Mouse (Mus musculus) liver, embryonic 14.5 days (tissue): ENCODE results near the gene Slc17a7.

ENCODE experiments used
- CTCF ChIP-seq: IDR thresholded peaks from 2 replicates; pipeline ENCODE4 v1.5.1; 2016; ENCODE audit warnings: antibody characterized with exemption, low read depth, control low read depth
- EP300 ChIP-seq: IDR thresholded peaks from 2 replicates; pipeline ENCODE4 v1.6.1; 2016; ENCODE audit warnings: antibody characterized with exemption, low read depth

DNA sequence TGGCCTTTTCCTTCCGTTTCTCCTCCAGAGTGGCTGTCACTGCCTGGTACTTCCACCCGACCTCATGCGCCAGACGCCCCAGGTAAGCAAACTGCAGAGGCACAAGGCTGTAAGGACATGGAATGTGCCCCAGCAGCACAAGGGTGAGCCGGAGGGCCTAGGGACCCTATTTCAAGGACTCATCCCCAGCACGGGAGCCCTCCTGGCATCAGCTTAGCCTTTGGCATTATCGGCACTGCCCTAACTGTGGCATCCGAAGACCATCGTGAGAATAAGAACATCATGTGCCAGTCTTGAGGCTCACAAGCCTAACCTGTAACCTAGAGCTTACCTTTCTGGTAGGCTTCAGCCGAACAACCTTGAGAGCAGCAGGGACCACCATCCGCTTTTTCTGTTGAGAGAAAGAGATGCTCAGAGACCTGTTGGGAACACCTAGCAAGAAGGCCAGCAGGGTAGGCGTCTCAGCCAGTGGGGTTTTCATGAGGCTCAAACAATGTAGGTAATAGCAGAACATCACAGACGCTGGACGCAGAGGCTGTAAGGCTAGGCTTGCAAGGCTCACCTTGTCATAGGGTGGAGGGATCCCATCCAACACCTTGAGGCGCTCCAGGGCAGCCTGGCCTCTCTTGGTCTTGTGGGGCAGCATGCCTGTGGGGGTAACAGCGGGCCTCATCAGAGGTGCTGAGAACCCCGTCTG is 37.5 kb upstream of the Slc17a7 start:
- no peak for TF ChIP-seq CTCF
- no peak for TF ChIP-seq EP300
